Mouse (Mus musculus) neural tube, embryonic 14.5 days (tissue): ENCODE data around the gene AI182371. TPM values are rescaled to one million over a fixed set of nuclear protein-coding genes. Genes with fewer than 3 reads are reported as not detected.

Experiments
- polyA plus RNA-seq: library from polyadenylated mRNA; unstranded; fragments of >200 nt; fragmentation: Nextera tagmentation; extraction: Ambion mirVana; gene quantifications from 2 replicates; pipeline ENCODE4 v1.2.1, GENCODE M21; 2014

Gene AI182371
- polyA plus RNA-seq, 1 experiment from 2014 or later: 0.27 TPM

Other genes with a start within 250 kb of the AI182371 start
- 0.36 TPM in 1 of 2 replicates, not detected in the other for gene Cutal, start 227.1 kb downstream of the AI182371 start, polyA plus RNA-seq
- 97.0 and 101 TPM in 2 replicates for gene Psmd5, start 226.6 kb downstream of the AI182371 start, polyA plus RNA-seq
- gene Phf19, start 187.5 kb downstream of the AI182371 start, polyA plus RNA-seq: 2.7 and 3.8 TPM in 2 replicates
- gene Traf1, start 139.8 kb downstream of the AI182371 start, polyA plus RNA-seq: 3.5 and 4.4 TPM in 2 replicates
- gene Hc, start 40.1 kb downstream of the AI182371 start, polyA plus RNA-seq: 0.26 and 0.68 TPM in 2 replicates
- 9.5 and 11.4 TPM in 2 replicates for gene Cntrl, start 7.9 kb upstream of the AI182371 start, polyA plus RNA-seq
- gene Rab14, start 99.6 kb upstream of the AI182371 start, polyA plus RNA-seq: 426 and 429 TPM in 2 replicates
- 19.3 and 38.1 TPM in 2 replicates for gene Gsn, start 154.8 kb upstream of the AI182371 start, polyA plus RNA-seq
- 14.2 and 20.8 TPM in 2 replicates for gene Stom, start 235.4 kb upstream of the AI182371 start, polyA plus RNA-seq